Mouse (Mus musculus) layer of hippocampus, adult 18-20 months (tissue): ENCODE data around the gene 1810010D01Rik. TPM values are rescaled to one million over a fixed set of nuclear protein-coding genes. Genes with fewer than 3 reads are reported as not detected.

Source experiments
- DNase-seq, 2 experiments: peaks; one replicate each; pipeline ENCODE4 v3.0.0; 2022; ENCODE audit warnings: low spot score in 2 of 2
- total RNA-seq, 2 experiments: library from RNA; stranded (reverse); gene quantifications; 2 replicates each; pipeline ENCODE4 v1.2.3; 2021

1810010D01Rik gene
- total RNA-seq, 2 experiments from 2014 or later, result 0.37 to 1.2 TPM

GRCm38 (mm10) chr7:145215476-145215875 lies 7.6 kb upstream of the 1810010D01Rik start:
- DNase-seq, result no peak

- no peak for DNase-seq
Observed at GRCm38 (mm10) chr7:145211680-145212659, 4.1 kb upstream of the 1810010D01Rik start.

- no peak for DNase-seq
Observed at GRCm38 (mm10) chr7:145210477-145211070, 2.7 kb upstream of the 1810010D01Rik start.

- no peak for DNase-seq
Observed at GRCm38 (mm10) chr7:145206801-145207200, 1.1 kb downstream of the 1810010D01Rik start.

- peak; percentile 66 to 80 for DNase-seq
Observed at GRCm38 (mm10) chr7:145206056-145206610, 1.8 kb downstream of the 1810010D01Rik start.

GRCm38 (mm10) chr7:145205363-145205902 lies 2.5 kb downstream of the 1810010D01Rik start:
- DNase-seq, result no peak

GRCm38 (mm10) chr7:145199711-145200110 lies 8.2 kb downstream of the 1810010D01Rik start:
- no peak for DNase-seq

- peak; percentile 68 to 83 for DNase-seq
Observed at GRCm38 (mm10) chr7:145198223-145198714, 9.7 kb downstream of the 1810010D01Rik start.

GRCm38 (mm10) chr7:145197711-145198110 lies 10.2 kb downstream of the 1810010D01Rik start:
- no peak for DNase-seq

- DNase-seq, result peak; percentile 89 to 95
Observed at GRCm38 (mm10) chr7:145197042-145197441, 10.9 kb downstream of the 1810010D01Rik start.

GRCm38 (mm10) chr7:145196340-145196739 lies 11.6 kb downstream of the 1810010D01Rik start:
- DNase-seq, result no peak

GRCm38 (mm10) chr7:145195186-145195927 lies 12.6 kb downstream of the 1810010D01Rik start:
- DNase-seq, result no peak

GRCm38 (mm10) chr7:145194455-145195161 lies 13.3 kb downstream of the 1810010D01Rik start:
- peak; percentile 52 to 75 for DNase-seq

- no peak for DNase-seq
Observed at GRCm38 (mm10) chr7:145192836-145193235, 15.1 kb downstream of the 1810010D01Rik start.

GRCm38 (mm10) chr7:145190520-145190919 lies 17.4 kb downstream of the 1810010D01Rik start:
- DNase-seq, result no peak

- DNase-seq, result no peak
Observed at GRCm38 (mm10) chr7:145189342-145189741, 18.6 kb downstream of the 1810010D01Rik start.

- no peak for DNase-seq
Observed at GRCm38 (mm10) chr7:145187802-145188201, 20.1 kb downstream of the 1810010D01Rik start.

- DNase-seq, result no peak
Observed at GRCm38 (mm10) chr7:145182388-145182787, 25.5 kb downstream of the 1810010D01Rik start.

- DNase-seq, result no peak
Observed at GRCm38 (mm10) chr7:145181376-145182034, 26.4 kb downstream of the 1810010D01Rik start.
